Mouse (Mus musculus) liver, adult (tissue): Measurements from ENCODE around the gene Gls.

Experiments
- GATA4 ChIP-seq: IDR thresholded peaks from 2 replicates; pipeline ENCODE4 v1.6.1; 2014; ENCODE audit warnings: mild to moderate bottlenecking, low read length; ENCODE audit not compliant: insufficient replicate concordance

The Gls gene

GRCm38 (mm10) chr1:52124818-52125217 lies 108.2 kb downstream of the Gls start:
- TF ChIP-seq GATA4 = no peak

- TF ChIP-seq GATA4 = no peak
These were observed 112.0 kb downstream of the Gls start for GRCm38 (mm10) chr1:52121052-52121451.

DNA sequence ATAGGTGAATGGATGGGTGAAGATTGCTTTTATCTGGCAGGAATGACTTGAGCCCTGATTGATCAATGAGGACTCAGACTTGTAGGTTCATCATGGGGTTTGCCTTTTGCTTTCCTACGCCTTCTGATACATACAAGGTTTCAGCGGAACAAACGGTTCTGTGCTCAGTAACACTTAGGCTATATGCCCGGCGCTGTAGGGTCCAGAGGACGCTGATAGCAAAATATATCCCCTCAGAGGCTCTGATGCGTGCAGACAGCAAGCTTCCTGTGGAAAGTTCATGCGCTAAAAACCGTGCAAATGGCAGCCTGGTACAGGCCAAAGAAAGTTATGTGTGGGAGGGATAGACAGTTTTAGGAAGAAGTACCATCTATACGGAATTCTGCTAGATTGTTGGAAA lies 112.8 kb downstream of the Gls start:
- TF ChIP-seq GATA4 = no peak

DNA sequence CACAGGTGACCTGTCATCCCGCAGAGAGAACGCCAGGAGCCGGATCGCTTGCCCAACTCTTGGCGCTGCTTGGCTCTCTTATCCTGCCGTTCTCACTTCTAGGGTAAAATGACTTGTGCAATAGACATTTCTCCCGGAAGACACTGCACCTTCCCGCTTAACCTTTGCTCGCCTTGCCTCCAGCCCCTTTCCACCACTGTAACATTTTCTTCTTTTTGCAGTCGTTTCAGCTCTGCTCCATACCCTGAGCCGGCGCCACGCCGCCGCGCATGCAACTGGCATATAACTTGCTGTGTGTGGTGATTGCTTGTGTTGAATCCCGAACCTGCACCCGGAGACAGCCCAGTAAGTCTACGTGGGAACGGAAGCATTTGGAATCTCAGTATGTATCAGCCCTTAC lies 113.3 kb downstream of the Gls start:
- no peak for TF ChIP-seq GATA4

GRCm38 (mm10) chr1:52118860-52119591 lies 114.0 kb downstream of the Gls start, which contains the start of gene Stat1:
Gene Stat1 (plus strand): TSS chr1:52119440.
- peak; percentile 51; the same call in 1 of the 2 replicates for TF ChIP-seq GATA4

DNA sequence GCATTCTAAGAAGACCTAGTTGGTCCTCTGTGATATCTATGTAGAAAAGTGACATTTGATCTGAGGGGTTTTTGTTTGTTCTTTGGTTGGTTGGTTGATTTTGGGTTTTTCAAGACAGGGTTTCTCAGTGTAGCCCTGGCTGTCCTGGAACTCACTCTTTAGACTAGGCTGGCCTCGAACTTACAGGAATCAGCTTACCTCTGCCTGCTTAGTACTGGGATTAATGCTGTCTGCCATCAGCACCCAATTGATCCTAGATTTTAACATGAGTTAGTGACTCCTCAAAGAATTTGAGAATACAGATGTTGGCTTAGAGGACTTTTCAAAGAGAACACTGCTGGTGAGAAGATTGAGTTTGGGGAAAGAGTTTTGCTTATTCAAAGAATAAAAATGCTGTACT lies 115.3 kb downstream of the Gls start:
- no peak for TF ChIP-seq GATA4

GRCm38 (mm10) chr1:52116441-52116840 lies 116.6 kb downstream of the Gls start:
- TF ChIP-seq GATA4 = no peak

DNA sequence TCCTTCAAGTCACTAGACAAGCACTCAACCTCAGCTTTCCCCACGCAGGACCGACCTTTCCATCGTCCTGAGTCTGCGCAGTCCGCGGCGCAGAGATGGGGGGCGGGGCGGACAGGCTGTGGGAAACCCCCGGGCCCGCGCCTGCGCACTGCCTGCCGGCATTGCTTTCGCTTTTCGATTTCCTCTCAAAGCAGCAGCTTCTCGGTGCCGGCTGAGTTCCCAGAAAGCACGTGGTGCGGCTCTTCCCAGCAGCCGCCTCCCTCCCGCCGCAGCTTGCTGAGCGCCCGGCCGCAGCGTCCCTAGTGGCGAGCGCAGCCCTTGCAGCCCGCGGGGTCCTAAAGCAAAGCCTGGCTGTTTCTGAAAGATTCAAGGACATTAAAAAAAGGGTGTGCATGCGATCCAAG lies 119.4 kb downstream of the Gls start:
- TF ChIP-seq GATA4 = peak; percentile 61; the same call in 1 of the 2 replicates
